Mouse (Mus musculus) stomach, embryonic 14.5 days (tissue): ENCODE data around the gene Isg20l2. TPM values are rescaled to one million over a fixed set of nuclear protein-coding genes. Genes with fewer than 3 reads are reported as not detected.
"Not testable (repeated sequence)": the region's sequence is repeated elsewhere in the genome, so short reads cannot be mapped to it uniquely, and the experiment has no call there.

Experiments used
- ATAC-seq: fragments of 200-750 bp; cut with Nextera tagmentation; 2 replicates; pipeline ENCODE4 v1.8.0; 2017; ENCODE audit warnings: low read depth, moderate TSS enrichment; ENCODE audit not compliant: insufficient number of reproducible peaks, insufficient read depth, low FRiP score
- H3K27ac ChIP-seq: fragments of 300-500 bp; sonication (generic); 2 replicates; pipeline ENCODE4 v1.5.1; 2014; ENCODE audit warnings: mild to moderate bottlenecking, low read length, moderate library complexity, mixed read lengths
- H3K27me3 ChIP-seq: fragments of 300-500 bp; sonication (generic); 2 replicates; pipeline ENCODE4 v1.6.1; 2014; ENCODE audit warnings: low read length, control low read depth, mixed read lengths; ENCODE audit not compliant: control insufficient read depth, insufficient read depth
- H3K36me3 ChIP-seq: fragments of 300-500 bp; sonication (generic); 2 replicates; pipeline ENCODE4 v1.6.1; 2014; ENCODE audit warnings: mild to moderate bottlenecking, control low read depth, low read length, moderate library complexity, mixed read lengths; ENCODE audit not compliant: control insufficient read depth, insufficient read depth
- H3K4me1 ChIP-seq: fragments of 300-500 bp; sonication (generic); 2 replicates; pipeline ENCODE4 v1.6.1; 2014; ENCODE audit warnings: low read length, control low read depth, mixed read lengths; ENCODE audit not compliant: control insufficient read depth, insufficient read depth
- H3K4me2 ChIP-seq: fragments of 300-500 bp; sonication (generic); replicated peaks from 2 replicates; pipeline ENCODE4 v1.6.1; 2014; ENCODE audit warnings: low read depth, low read length, control low read depth
- H3K4me3 ChIP-seq: fragments of 300-500 bp; sonication (generic); 2 replicates; pipeline ENCODE4 v1.5.1; 2014; ENCODE audit warnings: low read depth, low read length, control low read depth
- H3K9ac ChIP-seq: fragments of 300-500 bp; sonication (generic); replicated peaks from 2 replicates; pipeline ENCODE4 v1.6.1; 2014; ENCODE audit warnings: low read depth, mild to moderate bottlenecking, control low read depth, low read length, moderate library complexity, mixed read lengths
- H3K9me3 ChIP-seq: fragments of 300-500 bp; sonication (generic); 2 replicates; pipeline ENCODE4 v1.6.1; 2016; ENCODE audit warnings: low read depth, low read length, control low read depth; ENCODE audit not compliant: control insufficient read depth
- WGBS: fragments of 180-500 bp; shearing (Covaris S2); extraction: QIAGEN DNeasy Blood & Tissue Kit; methylation state at CpG from one replicate; pipeline ENCODE4 v1.1.7; 2014; 5-methylcytosine and 5-hydroxymethylcytosine counted together
- polyA plus RNA-seq: library from polyadenylated mRNA; unstranded; fragments of >200 nt; fragmentation: Nextera tagmentation; extraction: Ambion mirVana; gene quantifications from 2 replicates; pipeline ENCODE4 v1.2.1, GENCODE M21; 2014

Gene Isg20l2
- polyA plus RNA-seq, 1 experiment from 2014 or later = 35.4 TPM

DNA sequence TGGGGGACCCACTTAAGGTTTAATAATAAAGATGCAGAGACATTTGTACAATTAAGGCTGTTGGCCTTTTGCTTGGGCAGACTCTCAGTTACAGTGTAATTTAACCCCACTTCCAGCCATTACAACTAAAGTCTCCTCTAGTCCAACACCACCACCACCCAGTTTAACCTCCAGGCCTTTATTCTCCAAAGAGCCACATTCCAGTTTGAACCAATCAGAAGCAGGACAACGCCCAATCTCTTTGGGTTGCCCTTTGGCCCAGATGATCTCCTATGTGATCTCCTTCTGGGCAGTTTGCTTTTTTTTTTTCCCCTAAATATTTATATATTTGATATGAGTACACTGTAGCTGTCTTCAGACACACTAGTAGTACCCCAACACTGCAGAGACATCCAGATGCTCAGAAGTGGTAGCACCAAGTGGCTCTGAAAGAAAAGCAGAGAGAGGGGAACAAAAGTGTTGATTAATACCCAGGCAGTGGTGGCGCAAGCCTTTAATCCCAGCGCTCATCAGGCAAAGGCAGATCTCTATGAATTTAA lies 36.7 kb upstream of the Isg20l2 start:
- H3K9me3 ChIP-seq = no peaks in the 10 kb centered on the region
- no peaks in the 10 kb centered on the region for H3K4me1 ChIP-seq
- no peaks in the 10 kb centered on the region for H3K27me3 ChIP-seq
- no peak overlapping the region for H3K9ac ChIP-seq
- 81% methylated on average over 3 of the region's 3 CpGs for WGBS
- ATAC-seq = no peak
- no peak overlapping the region for H3K4me2 ChIP-seq
- H3K36me3 ChIP-seq = no peaks in the 10 kb centered on the region
- no peak overlapping the region for H3K27ac ChIP-seq
- H3K4me3 ChIP-seq = no peak overlapping the region

DNA sequence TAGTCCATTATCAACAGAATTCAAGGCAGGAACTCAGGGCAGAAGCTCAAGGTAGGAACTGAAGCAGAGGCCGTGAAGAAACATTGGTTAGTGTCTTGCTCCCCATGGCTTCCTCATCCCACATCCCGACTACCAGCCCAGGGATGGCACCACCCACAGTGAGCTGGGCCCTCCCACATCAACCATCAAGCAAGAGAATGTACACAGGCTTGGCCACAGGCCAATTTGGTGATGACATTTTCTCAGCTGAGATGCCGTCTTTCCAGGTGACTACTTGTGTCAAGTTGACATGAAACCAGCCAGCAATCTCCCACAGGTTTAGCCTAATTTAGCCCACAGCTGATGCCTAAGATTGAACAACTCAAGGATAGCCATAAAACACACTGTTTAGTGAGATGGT lies 30.8 kb upstream of the Isg20l2 start:
- Histone ChIP-seq H3K36me3 (no peaks in the 10 kb centered on the region), H3K9ac (no peak overlapping the region), H3K27ac (no peak overlapping the region), H3K4me3 (no peak overlapping the region), H3K9me3 (no peaks in the 10 kb centered on the region), H3K27me3 (no peaks in the 10 kb centered on the region), H3K4me1 (no peaks in the 10 kb centered on the region), H3K4me2 (no peak overlapping the region)
- no peak for ATAC-seq
- WGBS = 71% methylated on average over 3 of the region's 3 CpGs

DNA sequence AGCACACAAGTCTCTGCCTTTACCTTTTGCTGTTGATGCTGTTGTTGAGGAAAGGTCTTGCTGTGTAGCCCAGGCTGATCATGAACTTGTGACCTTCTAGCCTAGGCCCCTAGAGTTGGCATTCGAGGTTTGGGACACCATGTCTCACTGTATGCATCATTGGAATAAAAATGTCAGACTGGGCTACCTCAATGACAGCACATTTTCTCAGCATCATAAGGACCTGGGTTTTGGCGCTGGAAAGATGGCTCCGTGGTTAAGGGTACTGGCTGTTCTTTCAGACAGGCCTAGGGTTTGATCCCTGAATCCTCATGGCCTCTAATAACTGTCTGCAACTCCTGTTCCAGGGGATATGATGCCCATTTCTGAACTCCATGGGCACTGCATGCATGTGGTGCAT lies 30.3 kb upstream of the Isg20l2 start:
- no peaks in the 10 kb centered on the region for H3K27me3 ChIP-seq
- ATAC-seq = no peak
- no peaks in the 10 kb centered on the region for H3K9me3 ChIP-seq
- no peak overlapping the region for H3K9ac ChIP-seq
- WGBS = 75% methylated on average over 3 of the region's 3 CpGs
- H3K4me1 ChIP-seq = no peaks in the 10 kb centered on the region
- H3K36me3 ChIP-seq = no peaks in the 10 kb centered on the region
- no peak overlapping the region for H3K4me3 ChIP-seq
- no peak overlapping the region for H3K27ac ChIP-seq
- H3K4me2 ChIP-seq = no peak overlapping the region

DNA sequence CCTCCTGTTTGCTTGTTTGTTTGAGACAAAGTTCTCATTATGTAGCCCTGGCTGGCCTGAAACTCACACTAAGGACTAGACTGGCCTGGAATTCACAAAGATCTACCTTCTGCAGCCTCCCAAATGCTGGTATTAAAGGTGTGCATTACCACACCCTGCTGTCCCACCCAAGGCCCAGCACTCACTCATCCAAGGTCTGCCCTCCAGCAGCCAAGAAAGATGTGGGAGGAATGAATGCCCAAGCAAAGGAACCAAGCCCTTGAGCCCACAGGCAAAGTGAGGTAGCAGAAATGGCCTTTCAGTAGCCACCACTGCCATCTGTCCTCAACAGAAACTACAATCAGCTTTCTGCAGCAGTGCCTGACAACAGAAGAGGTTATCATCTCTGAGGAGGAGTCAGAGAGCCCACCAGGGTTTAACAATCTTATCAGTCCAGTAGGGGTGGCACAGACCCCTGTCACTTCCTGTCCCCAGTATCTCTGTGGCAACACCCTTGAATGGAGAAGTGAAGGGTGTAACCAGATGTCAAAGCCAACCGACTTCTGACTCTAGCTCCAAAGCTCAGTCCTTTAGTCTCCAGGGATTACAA lies 29.0 kb upstream of the Isg20l2 start:
- 28% methylated on average over 1 of the region's 1 CpGs for WGBS
- no peak for ATAC-seq
- Histone ChIP-seq H3K4me1 (no peaks in the 10 kb centered on the region), H3K9ac (no peak overlapping the region), H3K4me2 (no peak overlapping the region), H3K9me3 (no peaks in the 10 kb centered on the region), H3K36me3 (no peaks in the 10 kb centered on the region), H3K27ac (no peak overlapping the region), H3K27me3 (no peaks in the 10 kb centered on the region), H3K4me3 (no peak overlapping the region)

DNA sequence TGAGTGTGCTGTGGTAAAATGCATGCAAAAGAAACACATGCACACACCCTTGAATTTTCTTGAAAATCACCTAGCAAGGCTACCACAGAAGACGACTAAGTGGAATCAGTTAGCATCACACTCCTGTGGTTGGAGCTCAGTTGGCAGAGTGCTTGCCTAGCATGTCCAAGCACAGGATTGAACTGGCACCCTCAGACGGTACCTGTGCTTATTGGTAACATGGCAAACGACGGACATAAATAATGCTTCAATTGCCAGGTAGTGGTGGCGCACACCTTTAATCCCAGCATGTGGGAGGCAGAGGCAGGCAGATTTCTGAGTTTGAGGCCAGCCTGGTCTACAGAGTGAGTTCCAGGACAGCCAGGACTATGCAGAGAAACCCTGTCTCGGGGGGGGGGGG lies 28.2 kb upstream of the Isg20l2 start:
- H3K4me3 ChIP-seq, H3K27me3 ChIP-seq, H3K4me1 ChIP-seq, ATAC-seq, H3K9ac ChIP-seq, H3K36me3 ChIP-seq, H3K9me3 ChIP-seq, H3K27ac ChIP-seq, H3K4me2 ChIP-seq: not testable (repeated sequence)
- WGBS = 86% methylated on average over 5 of the region's 6 CpGs

DNA sequence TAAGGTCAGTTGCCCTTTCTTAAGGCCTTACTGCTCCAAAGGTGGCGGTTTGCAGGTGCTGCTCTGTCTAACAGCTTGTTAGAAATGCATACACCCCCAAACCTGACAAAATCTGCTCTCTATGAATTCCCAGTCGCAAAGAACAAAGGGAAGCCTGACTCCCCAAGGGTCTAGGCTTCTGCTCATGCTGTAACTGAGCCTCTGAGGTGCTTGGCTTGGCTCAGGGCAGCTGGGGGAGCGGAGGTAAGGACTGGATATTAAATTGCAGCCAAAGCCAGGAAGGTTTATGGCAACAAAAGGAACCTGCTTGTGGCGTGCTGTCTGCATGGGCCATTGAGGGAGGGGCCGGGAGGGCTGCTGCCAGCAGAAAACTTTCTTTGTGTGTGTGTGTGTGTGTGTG lies 26.3 kb upstream of the Isg20l2 start:
- Histone ChIP-seq H3K9me3 (no peaks in the 10 kb centered on the region), H3K4me1 (peaks cover 12% of the 10 kb centered on the region), H3K27me3 (no peaks in the 10 kb centered on the region), H3K4me2 (no peak overlapping the region), H3K4me3 (no peak overlapping the region), H3K9ac (no peak overlapping the region), H3K36me3 (no peaks in the 10 kb centered on the region), H3K27ac (no peak overlapping the region)
- ATAC-seq = no peak
- 50% methylated on average over 5 of the region's 5 CpGs for WGBS

DNA sequence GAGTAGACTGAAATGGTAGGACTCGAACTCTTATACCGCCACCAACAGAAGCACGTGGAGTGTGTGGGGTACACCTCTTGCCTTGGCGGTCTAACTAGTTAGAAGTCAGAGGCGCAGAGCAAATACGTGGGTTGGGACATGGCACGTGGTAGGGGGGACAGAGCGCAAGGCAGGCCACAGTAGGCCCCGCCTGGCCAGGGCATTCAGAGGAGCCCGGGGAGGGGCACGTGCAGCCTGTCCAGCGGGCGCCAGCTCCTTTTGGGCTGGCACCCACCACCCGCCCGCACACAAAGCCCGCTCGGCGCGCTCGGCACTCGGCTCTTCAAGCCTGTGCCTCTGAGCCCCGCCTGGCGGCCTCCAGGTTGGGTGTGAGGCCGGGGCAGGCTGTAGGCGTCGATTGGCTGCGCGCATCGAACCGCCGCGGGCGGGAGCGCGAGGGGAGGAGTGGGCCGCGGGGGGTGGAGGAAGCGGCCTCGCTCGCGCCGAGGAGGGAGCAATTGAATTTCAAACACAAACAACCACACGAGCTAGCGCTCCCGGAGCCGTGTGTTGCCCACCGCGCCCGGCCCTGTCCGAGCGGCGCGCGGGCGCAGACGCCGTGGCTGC lies 24.1 kb upstream of the Isg20l2 start, which contains the start of gene Hdgf:
Gene Hdgf, plus strand, starts transcription at position 442 of the 606 bp plus-strand sequence.
- Histone ChIP-seq H3K9me3 (no peaks in the 10 kb centered on the region), H3K27me3 (no peaks in the 10 kb centered on the region), H3K4me1 (peaks cover 32% of the 10 kb centered on the region), H3K36me3 (no peaks in the 10 kb centered on the region), H3K4me2 (peak within 1 kb of the TSS; percentile 92), H3K4me3 (peak within 1 kb of the TSS; percentile 99), H3K27ac (peak within 1 kb of the TSS; percentile 97), H3K9ac (peak within 1 kb of the TSS; percentile 99)
- under 1% methylated on average over 57 of the region's 57 CpGs for whole genome bisulfite sequencing
- peak; percentile 91 for ATAC-seq

DNA sequence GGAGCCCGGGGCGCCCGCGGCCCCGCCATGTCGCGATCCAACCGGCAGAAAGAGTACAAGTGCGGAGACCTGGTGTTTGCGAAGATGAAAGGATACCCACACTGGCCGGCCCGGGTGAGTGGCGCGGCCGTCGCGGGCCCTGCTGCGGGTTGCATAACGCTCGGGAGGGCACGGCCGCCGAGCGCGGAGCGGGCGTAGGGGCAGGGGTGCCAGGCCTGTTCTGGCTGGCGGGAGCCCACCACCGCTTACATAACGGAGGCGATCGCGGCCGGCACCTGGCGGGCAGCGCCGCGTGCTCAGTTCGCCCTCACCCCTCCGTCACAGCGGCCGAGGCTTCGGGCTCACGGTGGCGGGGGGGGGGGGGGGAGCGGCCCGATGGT lies 23.5 kb upstream of the Isg20l2 start:
- no peak for ATAC-seq
- Histone ChIP-seq H3K9ac (peak overlapping the region; percentile 99), H3K9me3 (no peaks in the 10 kb centered on the region), H3K27me3 (no peaks in the 10 kb centered on the region), H3K4me2 (peak overlapping the region; percentile 92), H3K4me1 (peaks cover 34% of the 10 kb centered on the region), H3K4me3 (peak overlapping the region; percentile 99), H3K36me3 (no peaks in the 10 kb centered on the region), H3K27ac (peak overlapping the region; percentile 97)
- whole genome bisulfite sequencing = under 1% methylated on average over 23 of the region's 47 CpGs
